Mouse (Mus musculus): Measurements from ENCODE around the gene B9d1. TPM values are rescaled to one million over a fixed set of nuclear protein-coding genes. Genes with fewer than 3 reads are reported as not detected.
A peak's percentile ranks its signal among the peaks of the same experiment; 100 is the strongest.

The B9d1 gene
- polyA plus RNA-seq, 1 experiment from 2014 or later, result 24.8 TPM

GRCm38 (mm10) chr11:61526872-61527271 is 21.9 kb downstream of the B9d1 start:
- Histone ChIP-seq H3K4me1 (no peaks in the 10 kb centered on the region), H3K36me3 (peaks cover 30% of the 10 kb centered on the region), H3K4me3 (no peak overlapping the region), H3K9ac (no peak overlapping the region), H3K27me3 (no peaks in the 10 kb centered on the region), H3K27ac (no peak overlapping the region), H3K4me2 (no peak overlapping the region), H3K9me3 (no peaks in the 10 kb centered on the region)
- 82% methylated on average over 1 of the region's 1 CpGs for WGBS
- ATAC-seq (ENCODE audit: insufficient number of reproducible peaks, low FRiP score, low TSS enrichment, low read depth), result no peak

GRCm38 (mm10) chr11:61529268-61529713 is 24.3 kb downstream of the B9d1 start:
- H3K4me1 ChIP-seq, result no peaks in the 10 kb centered on the region
- no peak overlapping the region for H3K27ac ChIP-seq
- WGBS, result 51% methylated on average over 4 of the region's 4 CpGs
- peaks cover 24% of the 10 kb centered on the region for H3K36me3 ChIP-seq
- no peak overlapping the region for H3K9ac ChIP-seq
- H3K4me3 ChIP-seq, result no peak overlapping the region
- ATAC-seq (ENCODE audit: insufficient number of reproducible peaks, low FRiP score, low TSS enrichment, low read depth), result no peak
- no peak overlapping the region for H3K4me2 ChIP-seq
- no peaks in the 10 kb centered on the region for H3K27me3 ChIP-seq
- no peaks in the 10 kb centered on the region for H3K9me3 ChIP-seq

GRCm38 (mm10) chr11:61532820-61533219 is 27.9 kb downstream of the B9d1 start:
- Histone ChIP-seq H3K4me3 (no peak overlapping the region), H3K27me3 (no peaks in the 10 kb centered on the region), H3K4me1 (no peaks in the 10 kb centered on the region; the same call in 1 of the 2 replicates), H3K9ac (no peak overlapping the region), H3K36me3 (peaks cover 18% of the 10 kb centered on the region), H3K27ac (0 out of 2 replicates have a peak overlapping the region, but pooled peaks have one; percentile 22), H3K4me2 (no peak overlapping the region), H3K9me3 (no peaks in the 10 kb centered on the region)
- 93% methylated on average over 2 of the region's 2 CpGs for WGBS
- no peak for ATAC-seq (ENCODE audit: insufficient number of reproducible peaks, low FRiP score, low TSS enrichment, low read depth)

- Histone ChIP-seq H3K4me3 (no peak overlapping the region), H3K4me2 (no peak overlapping the region), H3K9ac (no peak overlapping the region), H3K36me3 (peaks cover 19% of the 10 kb centered on the region), H3K27me3 (no peaks in the 10 kb centered on the region), H3K9me3 (no peaks in the 10 kb centered on the region), H3K4me1 (no peaks in the 10 kb centered on the region; the same call in 1 of the 2 replicates), H3K27ac (no peak overlapping the region)
- 76% methylated on average over 5 of the region's 5 CpGs for WGBS
- ATAC-seq (ENCODE audit: insufficient number of reproducible peaks, low FRiP score, low TSS enrichment, low read depth), result no peak
These were observed 28.6 kb downstream of the B9d1 start for GRCm38 (mm10) chr11:61533571-61533970.

- H3K4me3 ChIP-seq, result no peak overlapping the region
- no peak for ATAC-seq (ENCODE audit: insufficient number of reproducible peaks, low FRiP score, low TSS enrichment, low read depth)
- 37% methylated on average over 1 of the region's 1 CpGs for WGBS
These were observed 30.6 kb downstream of the B9d1 start for GRCm38 (mm10) chr11:61535530-61535929.

GRCm38 (mm10) chr11:61536952-61537351 is 32.0 kb downstream of the B9d1 start:
- ATAC-seq (ENCODE audit: insufficient number of reproducible peaks, low FRiP score, low TSS enrichment, low read depth), result no peak
- Histone ChIP-seq H3K27me3 (no peaks in the 10 kb centered on the region), H3K4me3 (no peak overlapping the region), H3K9me3 (no peaks in the 10 kb centered on the region), H3K4me2 (no peak overlapping the region), H3K36me3 (peaks cover 25% of the 10 kb centered on the region), H3K4me1 (no peaks in the 10 kb centered on the region; the same call in 1 of the 2 replicates), H3K27ac (no peak overlapping the region), H3K9ac (no peak overlapping the region)
- 69% methylated on average over 3 of the region's 3 CpGs for WGBS

More at GRCm38 (mm10) chr11:61535530-61535929, 30.6 kb downstream of the B9d1 start:
- Histone ChIP-seq H3K4me2 (no peak overlapping the region), H3K9ac (no peak overlapping the region), H3K9me3 (no peaks in the 10 kb centered on the region), H3K4me1 (no peaks in the 10 kb centered on the region; the same call in 1 of the 2 replicates), H3K36me3 (peaks cover 21% of the 10 kb centered on the region), H3K27me3 (no peaks in the 10 kb centered on the region), H3K27ac (no peak overlapping the region)

- H3K27me3 ChIP-seq, result no peaks in the 10 kb centered on the region
- H3K4me1 ChIP-seq, result no peaks in the 10 kb centered on the region; the same call in 1 of the 2 replicates
- no peak overlapping the region for H3K27ac ChIP-seq
- WGBS, result 84% methylated on average over 3 of the region's 3 CpGs
- H3K9me3 ChIP-seq, result no peaks in the 10 kb centered on the region
- no peak overlapping the region for H3K4me3 ChIP-seq
- H3K4me2 ChIP-seq, result no peak overlapping the region
- no peak overlapping the region for H3K9ac ChIP-seq
- peaks cover 25% of the 10 kb centered on the region for H3K36me3 ChIP-seq
- no peak for ATAC-seq (ENCODE audit: insufficient number of reproducible peaks, low FRiP score, low TSS enrichment, low read depth)
These were observed 32.4 kb downstream of the B9d1 start for GRCm38 (mm10) chr11:61537362-61537761.

- Histone ChIP-seq H3K4me3 (no peak overlapping the region), H3K27me3 (no peaks in the 10 kb centered on the region), H3K27ac (no peak overlapping the region), H3K4me2 (no peak overlapping the region), H3K4me1 (no peaks in the 10 kb centered on the region; the same call in 1 of the 2 replicates), H3K9me3 (no peaks in the 10 kb centered on the region), H3K36me3 (peaks cover 40% of the 10 kb centered on the region), H3K9ac (no peak overlapping the region)
- ATAC-seq (ENCODE audit: insufficient number of reproducible peaks, low FRiP score, low TSS enrichment, low read depth), result no peak
- WGBS, result 82% methylated on average over 7 of the region's 7 CpGs
These were observed 35.7 kb downstream of the B9d1 start for GRCm38 (mm10) chr11:61540642-61541041.

GRCm38 (mm10) chr11:61541106-61541505 is 36.2 kb downstream of the B9d1 start:
- Histone ChIP-seq H3K9me3 (no peaks in the 10 kb centered on the region), H3K9ac (no peak overlapping the region), H3K27ac (no peak overlapping the region), H3K36me3 (peaks cover 45% of the 10 kb centered on the region), H3K4me1 (no peaks in the 10 kb centered on the region), H3K27me3 (no peaks in the 10 kb centered on the region), H3K4me2 (no peak overlapping the region), H3K4me3 (no peak overlapping the region)
- ATAC-seq (ENCODE audit: insufficient number of reproducible peaks, low FRiP score, low TSS enrichment, low read depth), result no peak
- 80% methylated on average over 2 of the region's 2 CpGs for WGBS

- ATAC-seq (ENCODE audit: insufficient number of reproducible peaks, low FRiP score, low TSS enrichment, low read depth), result no peak
- Histone ChIP-seq H3K36me3 (peaks cover 40% of the 10 kb centered on the region), H3K4me3 (no peak overlapping the region), H3K4me2 (no peak overlapping the region), H3K27ac (no peak overlapping the region), H3K27me3 (no peaks in the 10 kb centered on the region), H3K9ac (no peak overlapping the region), H3K4me1 (no peaks in the 10 kb centered on the region), H3K9me3 (no peaks in the 10 kb centered on the region)
- WGBS, result 82% methylated on average over 2 of the region's 2 CpGs
These were observed 40.6 kb downstream of the B9d1 start for GRCm38 (mm10) chr11:61545586-61545985.

- H3K4me3 ChIP-seq, result no peak overlapping the region
- H3K27ac ChIP-seq, result no peak overlapping the region
- ATAC-seq (ENCODE audit: insufficient number of reproducible peaks, low FRiP score, low TSS enrichment, low read depth), result no peak
- H3K9me3 ChIP-seq, result no peaks in the 10 kb centered on the region
- H3K4me1 ChIP-seq, result no peaks in the 10 kb centered on the region
- no peaks in the 10 kb centered on the region for H3K27me3 ChIP-seq
- no peak overlapping the region for H3K4me2 ChIP-seq
- no peak overlapping the region for H3K9ac ChIP-seq
- H3K36me3 ChIP-seq, result peaks cover 33% of the 10 kb centered on the region
- 89% methylated on average over 10 of the region's 10 CpGs for WGBS
These were observed 41.5 kb downstream of the B9d1 start for GRCm38 (mm10) chr11:61546452-61546851.

- Histone ChIP-seq H3K9ac (no peak overlapping the region), H3K4me1 (no peaks in the 10 kb centered on the region), H3K4me3 (no peak overlapping the region), H3K27ac (no peak overlapping the region), H3K27me3 (no peaks in the 10 kb centered on the region), H3K36me3 (peaks cover 33% of the 10 kb centered on the region), H3K9me3 (no peaks in the 10 kb centered on the region), H3K4me2 (no peak overlapping the region)
- ATAC-seq (ENCODE audit: insufficient number of reproducible peaks, low FRiP score, low TSS enrichment, low read depth), result no peak
- WGBS, result 91% methylated on average over 4 of the region's 4 CpGs
These were observed 42.8 kb downstream of the B9d1 start for GRCm38 (mm10) chr11:61547710-61548109.

GRCm38 (mm10) chr11:61550631-61551030 is 45.7 kb downstream of the B9d1 start:
- H3K4me3 ChIP-seq, result no peak overlapping the region
- H3K9me3 ChIP-seq, result no peaks in the 10 kb centered on the region
- peaks cover 11% of the 10 kb centered on the region for H3K36me3 ChIP-seq
- H3K4me1 ChIP-seq, result 0 out of 2 replicates have a peak, but pooled peaks cover 7% of the 10 kb centered on the region
- no peak for ATAC-seq (ENCODE audit: insufficient number of reproducible peaks, low FRiP score, low TSS enrichment, low read depth)
- H3K27me3 ChIP-seq, result no peaks in the 10 kb centered on the region
- H3K9ac ChIP-seq, result no peak overlapping the region
- H3K4me2 ChIP-seq, result no peak overlapping the region
- H3K27ac ChIP-seq, result no peak overlapping the region

Data from limb, embryonic 15.5 days (tissue).